Mouse (Mus musculus) mouse embryonic stem cell (cell line): ENCODE results near the gene Cdyl.

ENCODE experiments used
- in situ Hi-C, 2 experiments: fragments of 300-500 bp; cut with MboI; formaldehyde crosslinking; loops; 1 replicate in 1 of 2; 3 replicates in 1 of 2; pipeline ENCODE4 v1.14.3; 2019 to 2020; ENCODE audit warnings: low sequenced_read_pairs in 2 of 2, low pct_unique_long_range_greater_than_20kb in 1 of 2, mixed read lengths in 1 of 2; ENCODE audit not compliant: unreplicated experiment in 1 of 2

Gene Cdyl

DNA sequence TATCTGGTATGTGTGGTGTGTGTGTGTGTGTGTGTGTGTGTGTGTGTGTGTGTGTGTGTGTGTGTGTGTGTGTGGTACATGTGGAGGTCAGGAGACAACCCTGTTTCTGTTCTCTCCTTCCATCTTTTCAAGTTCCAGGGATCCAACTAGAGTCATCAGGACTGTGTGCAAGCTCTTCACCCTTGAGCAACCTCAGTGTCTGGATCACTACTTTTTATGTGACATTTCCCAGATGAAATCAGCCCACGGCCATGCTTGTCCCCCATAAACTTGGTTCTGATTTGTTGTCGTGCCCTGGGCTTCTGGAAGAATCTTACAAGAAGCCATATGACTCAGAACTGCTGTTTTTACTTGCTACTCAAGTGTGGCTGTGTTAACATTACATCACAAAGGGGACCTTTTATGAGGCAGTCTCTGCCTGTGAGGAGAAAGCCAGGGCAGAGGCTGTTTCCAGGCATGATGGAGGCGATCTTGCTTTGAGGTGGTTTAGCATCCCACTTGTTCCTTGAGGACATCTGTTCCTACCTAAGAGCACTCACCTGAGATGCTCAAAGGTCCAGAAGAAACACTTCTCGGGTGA lies at the start of gene Cdyl:
Gene Cdyl (plus strand): TSS at position 428 of the 580 bp plus-strand sequence.
- in situ Hi-C loops, result no loop called here

DNA sequence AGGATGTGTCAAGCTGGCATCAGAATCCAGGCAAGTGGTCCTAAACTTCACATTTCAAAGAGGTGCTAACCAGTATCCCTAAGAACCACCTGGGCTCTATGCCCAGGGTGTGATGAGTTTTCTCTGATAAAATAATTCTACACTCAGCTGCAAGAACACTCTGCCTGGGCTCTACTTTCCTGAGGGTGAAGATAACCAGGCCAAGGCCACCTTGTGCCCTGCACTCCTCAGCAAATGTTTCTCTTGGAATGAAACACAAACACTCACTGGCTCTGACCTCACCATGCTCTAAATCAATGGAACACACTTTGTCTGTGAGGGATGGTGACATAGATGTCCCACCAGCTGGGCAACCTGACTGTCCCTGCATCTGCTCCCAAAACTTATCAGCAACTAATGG lies 48.9 kb upstream of the Cdyl start:
- in situ Hi-C loops, result no loop called here

DNA sequence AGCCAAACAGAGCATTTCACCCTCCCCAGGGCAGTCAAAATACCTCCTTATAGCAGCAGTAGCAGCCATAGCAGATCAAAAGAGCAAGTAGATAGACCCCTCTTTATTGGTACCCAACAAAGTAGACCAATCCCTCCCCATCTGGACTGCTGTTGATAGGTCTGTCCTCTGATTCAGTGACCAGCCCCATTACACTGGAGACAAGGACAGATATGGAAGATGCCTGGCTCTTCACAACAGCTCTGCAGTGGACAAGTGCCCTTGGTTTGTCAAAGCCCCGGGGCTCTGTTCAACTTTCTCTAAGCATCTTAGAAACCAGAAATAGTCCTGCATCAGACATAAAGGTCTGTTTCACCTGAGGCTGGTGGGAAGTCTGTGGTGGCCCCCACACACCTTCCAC lies 47.1 kb upstream of the Cdyl start:
- in situ Hi-C loops, result no loop called here

DNA sequence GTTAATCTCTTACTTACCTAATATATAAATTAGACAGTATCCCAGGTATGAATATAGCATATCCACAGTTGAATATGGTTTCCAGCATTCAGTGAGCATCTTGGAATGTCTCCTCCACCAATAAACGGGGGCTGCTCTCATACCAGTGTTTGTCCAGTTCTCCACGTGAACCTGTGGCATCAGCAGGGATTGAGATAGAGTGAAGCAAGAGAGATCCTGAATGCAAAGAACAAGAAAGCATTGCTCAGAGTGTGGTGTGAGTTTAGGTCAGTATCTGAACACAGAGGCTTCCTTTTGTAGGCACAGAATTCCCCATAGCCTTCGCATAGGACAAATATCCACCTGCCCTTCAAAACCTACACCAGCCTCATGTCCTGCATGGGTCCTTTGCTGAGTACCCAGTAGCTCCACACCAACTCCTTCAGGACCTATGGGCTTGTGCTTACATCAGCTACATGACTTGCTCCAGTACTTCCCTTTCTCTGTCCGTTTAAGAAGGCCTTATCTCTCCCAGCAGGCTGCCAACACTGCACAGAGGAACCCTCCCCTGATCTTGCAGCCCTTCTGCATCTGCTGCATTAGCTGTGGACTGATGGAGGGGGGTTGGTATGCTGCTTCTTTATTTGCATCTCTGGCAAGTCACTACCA lies 44.7 kb upstream of the Cdyl start:
- in situ Hi-C loops, result no loop called here

DNA sequence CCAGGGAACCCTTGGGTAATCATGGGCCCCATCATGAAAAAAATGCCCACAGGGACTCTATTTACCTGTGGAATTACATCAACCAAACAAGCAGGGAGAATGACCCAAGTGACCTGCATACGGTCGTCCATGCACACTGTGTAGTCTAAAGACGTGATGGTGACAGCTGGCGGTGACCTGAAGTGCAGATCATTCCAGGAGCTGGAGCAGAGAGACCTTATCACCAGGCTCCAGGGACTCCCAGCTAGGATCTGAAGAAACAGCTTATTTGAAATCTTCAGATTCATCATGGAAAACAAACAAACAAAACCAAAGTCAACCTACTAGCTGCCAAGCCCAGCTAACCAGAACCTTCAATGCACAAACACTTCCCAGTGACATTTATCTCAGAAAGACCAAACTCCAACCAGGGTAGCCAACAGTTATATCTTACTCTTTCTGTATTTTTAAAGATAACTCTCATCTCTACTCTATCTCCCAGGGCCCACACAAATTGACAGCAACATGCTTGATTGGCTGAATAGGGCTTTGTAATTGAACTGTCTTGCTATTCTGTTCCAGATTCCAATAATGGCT lies 43.0 kb upstream of the Cdyl start:
- in situ Hi-C loops, result no loop called here

DNA sequence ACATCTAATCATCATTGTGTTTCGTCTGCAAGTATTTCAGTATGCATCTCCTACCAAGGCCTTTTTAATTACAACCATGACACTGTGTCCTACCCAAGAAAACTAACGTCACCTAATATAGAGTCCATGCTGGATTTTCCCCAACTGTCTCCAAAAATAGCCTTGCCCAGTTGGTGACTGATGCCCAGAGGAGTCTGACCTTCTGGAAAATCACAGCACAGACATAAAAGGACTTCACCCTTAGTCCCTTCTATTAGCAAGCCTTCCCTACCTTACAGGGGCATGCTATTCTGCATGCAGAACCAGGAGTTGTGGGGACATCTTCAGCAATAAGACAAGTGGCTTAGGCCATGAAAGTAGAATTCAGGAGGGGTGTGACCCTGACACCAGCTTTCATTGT lies 40.3 kb upstream of the Cdyl start:
- in situ Hi-C loops, result no loop called here

DNA sequence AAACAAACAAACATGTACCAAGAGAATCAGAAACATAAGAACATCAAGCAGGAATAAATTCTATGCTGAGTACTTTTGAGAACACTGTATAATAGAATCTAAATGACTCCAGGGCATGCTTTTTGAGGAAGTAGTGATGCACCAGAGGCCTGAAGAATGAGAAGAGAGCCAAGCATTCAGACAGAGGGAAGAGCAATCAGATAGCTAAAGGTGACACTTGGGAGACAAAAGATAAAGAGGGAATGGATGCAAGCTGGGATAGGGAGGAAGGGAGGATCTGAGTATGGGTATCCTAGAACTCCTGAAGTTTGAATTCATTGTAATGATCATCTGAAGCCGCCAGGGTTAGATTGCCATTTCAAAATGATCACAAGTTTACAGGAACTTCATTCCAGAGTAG lies 38.9 kb upstream of the Cdyl start:
- in situ Hi-C loops, result no loop called here

DNA sequence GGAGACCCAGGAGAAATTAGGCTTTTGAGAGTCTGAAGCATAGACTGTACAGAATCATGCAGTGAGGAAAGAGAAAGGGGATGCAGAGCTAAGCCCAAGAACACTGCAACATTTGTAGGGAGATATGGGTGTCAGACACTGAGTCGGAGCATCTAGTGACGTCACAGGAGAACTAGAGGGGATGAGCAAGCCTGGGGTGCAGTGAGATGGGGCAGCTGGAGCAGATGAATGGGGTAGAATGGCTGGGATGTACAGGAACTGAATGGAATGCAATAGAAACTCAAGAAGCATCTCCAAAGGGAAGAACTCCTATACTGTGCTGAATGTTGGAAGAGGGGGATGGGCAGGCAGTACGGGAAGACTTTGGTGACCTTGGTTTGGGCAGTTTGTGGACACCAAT lies 34.8 kb upstream of the Cdyl start:
- in situ Hi-C loops, result no loop called here

DNA sequence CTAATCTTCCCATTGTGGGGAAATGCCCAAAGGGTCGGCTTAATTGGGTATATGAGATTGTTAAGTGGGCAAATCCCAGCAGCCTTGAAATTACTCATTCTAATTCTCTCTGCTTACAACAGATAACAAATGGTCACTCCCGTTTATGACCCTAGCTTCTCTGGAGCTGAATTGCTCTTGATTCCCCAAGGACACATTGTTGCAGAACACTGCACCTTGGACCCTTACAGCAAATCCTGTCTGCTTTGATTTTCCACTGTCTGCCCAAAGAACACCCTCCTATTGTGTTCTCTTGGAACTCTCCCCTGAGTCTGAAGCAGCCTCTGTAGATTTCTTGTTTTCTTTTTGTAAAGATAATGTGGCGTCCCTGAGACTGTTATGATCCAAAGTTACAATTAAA lies 34.1 kb upstream of the Cdyl start:
- in situ Hi-C loops, result no loop called here

DNA sequence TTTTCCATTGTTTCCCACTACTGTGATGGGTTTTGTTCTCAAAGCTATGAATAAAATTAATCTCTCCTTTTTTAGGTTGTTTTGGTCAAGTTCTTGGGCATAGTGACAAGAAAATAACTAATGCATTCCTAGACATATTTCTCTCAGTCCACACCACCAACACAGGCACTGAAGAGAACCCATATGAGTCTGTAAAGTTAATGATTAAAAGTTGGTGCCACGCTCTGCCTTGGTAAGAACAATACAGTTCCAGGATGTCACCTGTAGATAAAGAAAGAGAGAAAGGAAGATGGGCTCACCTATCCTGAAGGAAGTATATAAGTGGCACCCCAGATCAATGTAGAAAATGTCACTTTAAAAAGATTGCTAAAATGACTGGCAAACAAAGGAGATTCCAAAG lies 32.3 kb upstream of the Cdyl start:
- in situ Hi-C loops, result no loop called here

DNA sequence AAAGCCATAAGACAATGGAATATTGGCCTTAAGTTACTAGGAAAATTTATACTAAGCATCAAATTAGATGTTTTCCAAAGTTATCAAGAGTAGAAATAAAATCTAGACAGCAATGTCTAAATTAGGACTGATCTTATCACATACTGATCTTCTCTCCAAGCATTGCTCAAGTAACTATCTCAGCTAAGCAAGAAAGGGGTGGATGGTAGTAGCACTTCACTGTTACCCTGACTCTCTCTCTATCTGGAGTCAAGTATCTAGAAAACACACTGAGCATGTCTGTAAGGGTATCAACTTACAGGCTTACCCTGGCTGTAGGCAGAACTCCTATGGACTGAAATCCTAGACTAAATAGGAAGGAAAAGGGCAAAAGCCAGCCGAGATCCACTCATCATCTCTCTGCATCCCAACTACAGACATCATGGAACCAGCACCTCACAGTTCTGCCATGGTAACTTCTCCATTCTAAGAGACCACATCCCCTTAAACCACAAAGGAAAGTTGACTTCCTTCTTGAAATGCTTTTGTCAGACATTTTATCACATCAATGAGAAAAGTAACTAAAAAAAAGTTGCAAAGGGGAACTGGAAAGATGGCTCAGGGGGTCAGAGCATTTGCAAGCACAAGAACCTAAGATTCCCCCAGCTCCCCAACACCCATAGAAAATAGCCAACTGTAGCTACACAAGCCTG lies 12.4 kb upstream of the Cdyl start:
- in situ Hi-C loops, result no loop called here

DNA sequence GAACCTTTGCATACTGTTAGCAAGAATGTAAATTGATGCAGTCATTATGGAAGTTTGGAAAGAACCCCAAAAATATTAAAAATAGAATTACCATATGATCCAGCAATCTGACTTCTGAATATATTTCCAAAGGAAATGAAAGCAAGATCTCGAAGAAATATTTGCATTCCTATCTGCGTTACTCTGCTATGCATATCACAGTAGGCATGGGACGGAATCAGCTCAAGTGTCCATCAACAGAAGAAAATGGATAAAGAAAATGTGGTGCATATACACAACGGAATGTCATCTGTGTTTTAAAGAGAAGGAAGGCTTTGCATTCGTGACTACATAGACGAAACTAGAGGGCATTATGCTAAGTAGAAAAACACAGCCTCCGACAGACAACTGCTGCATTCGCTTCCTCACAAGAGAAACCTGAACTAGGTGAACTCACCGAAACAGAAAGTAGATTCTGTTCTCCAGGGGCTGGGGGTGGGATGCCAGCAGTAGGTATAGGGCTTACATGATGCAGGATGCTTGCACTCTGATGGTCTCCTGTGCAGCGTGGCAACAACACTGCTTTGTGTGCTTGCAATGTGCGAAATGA lies 9.3 kb upstream of the Cdyl start:
- in situ Hi-C loops, result no loop called here

DNA sequence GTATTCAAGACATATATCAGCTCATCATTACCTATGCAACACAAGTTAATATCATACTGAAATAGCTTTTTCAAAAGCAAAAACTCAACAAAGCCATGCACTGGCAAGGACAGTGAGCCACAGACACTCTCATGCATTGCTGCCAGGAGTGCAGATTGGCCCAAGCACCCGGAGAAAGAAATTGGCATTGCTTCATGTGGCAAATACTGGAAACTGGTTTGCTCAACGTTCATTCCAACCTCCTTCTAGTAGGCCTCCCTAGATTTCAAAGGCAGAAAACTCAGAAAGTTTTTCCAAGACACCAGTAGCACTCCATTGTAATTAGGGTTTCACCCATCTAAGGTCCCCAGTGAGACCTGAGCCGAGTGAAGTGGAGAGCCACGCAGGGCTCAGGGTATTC lies 6.8 kb upstream of the Cdyl start:
- in situ Hi-C loops, result no loop called here

DNA sequence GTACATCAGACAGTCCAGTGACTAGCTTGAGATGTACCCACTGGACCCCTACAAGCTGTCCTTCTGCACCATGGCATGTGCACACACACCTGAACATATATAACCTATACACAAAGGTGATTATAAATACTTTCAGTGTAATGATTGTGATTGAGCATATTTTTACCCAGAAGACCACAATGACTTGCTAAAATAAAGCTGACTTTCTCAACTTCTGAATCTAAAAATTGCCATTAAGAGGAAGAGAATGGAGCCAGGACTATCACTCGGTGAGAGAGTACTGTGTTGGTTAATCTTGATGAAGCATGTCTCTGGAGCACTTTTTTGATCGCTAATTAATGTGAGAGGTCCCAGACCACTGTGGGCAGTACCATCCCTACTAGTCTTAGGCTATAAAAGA lies 2.8 kb upstream of the Cdyl start:
- in situ Hi-C loops, result no loop called here

DNA sequence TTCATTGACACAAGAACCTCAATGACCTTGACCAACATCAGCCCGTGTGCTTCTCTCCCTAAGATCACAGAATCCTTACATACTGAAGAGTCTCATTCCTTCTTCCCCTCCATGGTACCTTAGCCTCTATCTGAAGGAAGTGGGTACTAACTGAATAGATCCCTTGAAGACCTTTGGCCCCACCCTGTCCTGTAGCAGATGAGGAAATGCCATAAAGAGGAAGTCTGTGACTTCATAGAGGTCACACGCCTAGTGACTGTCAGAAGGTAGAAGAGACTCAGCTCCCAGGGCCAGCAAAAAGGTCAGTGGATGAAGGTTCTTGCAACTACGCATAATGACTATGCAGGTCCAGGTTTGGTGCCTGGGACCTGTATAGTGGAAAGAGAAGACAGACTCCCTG lies 5.8 kb downstream of the Cdyl start:
- in situ Hi-C loops, result no loop called here

DNA sequence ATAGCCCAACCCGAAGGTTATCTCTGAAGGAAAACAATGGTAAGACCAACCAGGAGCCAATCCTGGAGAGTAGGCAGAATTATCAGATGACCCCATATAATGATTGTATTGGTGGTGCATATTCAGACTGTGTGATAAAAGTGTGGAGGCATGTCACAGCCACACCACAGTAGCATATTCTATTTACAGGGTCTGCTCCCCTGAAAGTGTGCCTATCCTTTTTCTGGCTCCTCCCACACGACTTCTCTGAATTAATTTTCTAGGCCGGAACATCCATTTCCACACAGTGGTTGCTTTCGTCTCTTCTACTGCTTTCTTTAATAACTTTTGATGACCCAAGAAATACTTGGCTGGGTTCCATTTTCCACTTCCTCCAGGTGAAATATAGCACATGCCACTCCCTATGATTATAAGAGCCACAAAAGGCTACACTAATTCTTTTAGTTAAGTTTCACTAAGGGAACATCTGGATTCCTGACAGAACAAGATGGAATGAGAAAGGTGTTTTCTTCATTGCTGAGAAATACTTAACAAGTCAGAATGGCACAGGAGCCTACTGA lies 10.4 kb downstream of the Cdyl start:
- in situ Hi-C loops, result no loop called here

DNA sequence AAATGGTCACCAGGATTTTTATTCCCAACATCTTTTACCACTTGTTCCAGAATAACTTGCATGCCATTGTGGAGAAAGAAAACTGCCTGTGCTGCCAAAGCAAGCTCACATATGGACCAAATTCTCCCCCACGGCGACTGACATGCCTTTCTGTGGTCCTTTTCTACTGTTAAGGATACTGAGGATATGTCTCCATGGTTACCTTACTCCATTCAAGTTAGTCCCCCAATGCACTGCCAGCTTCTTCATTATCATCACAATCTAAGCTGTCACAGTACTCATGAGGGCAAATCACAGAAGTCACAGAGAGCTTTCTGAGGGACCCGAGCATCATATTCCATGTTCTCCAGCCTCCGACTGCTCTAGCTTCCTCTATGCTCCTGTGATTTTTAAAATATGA lies 11.2 kb downstream of the Cdyl start:
- in situ Hi-C loops, result no loop called here

DNA sequence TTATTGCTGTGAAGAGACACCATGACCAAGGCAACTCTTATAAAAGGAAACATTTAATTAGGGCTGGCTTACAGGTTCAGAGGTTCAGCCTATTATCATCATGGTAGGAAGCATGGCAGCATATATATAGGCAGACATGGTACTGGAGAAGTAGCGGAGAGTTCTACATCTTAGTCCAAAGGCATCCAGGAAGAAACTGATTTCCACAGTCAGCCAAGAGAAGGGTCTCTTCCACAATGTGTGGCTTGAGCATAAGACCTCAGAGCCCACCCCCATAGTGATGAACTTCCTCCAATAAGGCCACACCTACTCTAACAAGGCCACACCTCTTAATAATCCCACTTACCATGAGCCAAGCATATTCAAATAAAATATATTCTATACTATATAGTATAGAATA lies 17.3 kb downstream of the Cdyl start:
- in situ Hi-C loops, result no loop called here

DNA sequence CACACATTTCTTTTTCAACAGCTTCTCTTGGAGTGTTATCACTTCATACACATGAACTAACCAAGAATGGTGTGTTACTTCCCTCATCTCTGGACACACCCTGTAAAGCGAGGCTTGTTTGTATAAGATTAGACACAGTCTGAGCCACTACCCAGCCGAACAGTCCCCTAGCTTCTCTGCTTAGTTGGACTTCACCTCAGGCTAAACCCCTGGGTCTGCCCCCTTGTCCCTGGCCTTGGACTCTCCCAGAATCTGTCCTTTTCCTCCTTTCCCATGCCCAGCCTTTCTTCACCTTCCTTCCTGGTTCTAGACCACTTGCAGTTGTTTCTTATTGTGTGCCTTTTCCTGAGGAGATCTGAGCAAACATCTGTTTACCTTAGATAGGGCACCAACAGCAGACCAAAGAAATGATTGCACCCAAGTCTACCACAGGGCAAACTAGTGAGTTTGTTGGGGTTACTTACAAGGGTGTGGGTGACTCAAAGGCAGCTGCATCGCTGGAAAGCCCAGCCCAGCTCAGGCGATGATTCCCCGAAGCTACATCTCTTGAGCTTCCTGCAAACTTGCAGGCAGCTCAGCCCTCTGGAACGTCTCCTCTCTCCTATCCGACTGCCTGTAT lies 17.9 kb downstream of the Cdyl start:
- in situ Hi-C loops, result no loop called here
